Mouse (Mus musculus): Measurements from ENCODE around the gene Nek6. TPM values are rescaled to one million over a fixed set of nuclear protein-coding genes. Genes with fewer than 3 reads are reported as not detected.

The Nek6 gene
- polyA plus RNA-seq, 1 experiment from 2014 or later, result 35.1 TPM

DNA sequence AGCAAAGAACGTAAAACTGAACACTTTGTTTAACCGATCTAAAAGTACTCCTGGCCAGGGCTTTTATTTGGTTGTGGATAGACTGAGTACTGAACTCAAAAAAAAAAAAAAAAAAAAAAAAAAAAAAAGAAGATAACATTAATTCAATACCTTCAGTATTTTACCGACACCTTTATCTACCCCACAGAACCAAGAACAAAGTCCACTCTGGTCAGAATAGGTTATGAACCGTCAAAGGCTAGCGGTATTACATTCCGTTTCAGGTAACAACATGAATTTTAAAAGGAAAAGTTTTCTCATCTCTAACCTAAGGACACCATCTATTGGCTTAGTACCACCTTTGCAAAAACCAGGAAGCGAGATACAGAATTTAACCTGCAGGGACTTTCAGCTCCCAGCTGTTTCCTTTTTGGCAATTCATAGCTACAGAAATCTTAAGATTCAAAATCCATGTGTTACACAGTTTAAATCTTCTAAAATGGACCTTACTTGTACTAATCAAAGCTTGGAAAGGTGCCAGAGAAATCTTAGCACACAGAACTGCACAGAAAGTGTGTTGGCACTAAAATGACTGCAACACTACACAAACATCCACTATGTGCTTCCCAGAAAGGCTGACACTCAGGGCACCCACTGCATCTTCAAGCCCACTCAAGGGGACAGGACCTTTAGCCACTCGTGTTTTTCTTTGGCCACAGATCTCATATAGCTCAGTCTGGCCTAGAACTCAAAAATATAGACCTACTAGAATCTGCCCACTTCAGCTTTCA is 112.6 kb downstream of the Nek6 start:
- H3K4me1 ChIP-seq (replicated peaks; ENCODE audit: insufficient read depth, low read length), result no peaks in the 10 kb centered on the region
- TF ChIP-seq CTCF (IDR thresholded peaks at IDR 0.05; ENCODE audit: low read depth), result no peak
- DNase-seq (ENCODE audit: low spot score) (no peak), ATAC-seq (replicated peaks; ENCODE audit: low FRiP score, low read depth) (no peak)
- H3K9ac ChIP-seq (ENCODE audit: low read depth, low read length), result no peak overlapping the region
- H3K4me2 ChIP-seq (ENCODE audit: low read length), result no peak overlapping the region
- WGBS, result 89% methylated on average over 8 of the region's 8 CpGs
- H3K36me3 ChIP-seq (ENCODE audit: insufficient read depth, low read length), result peaks cover 29% of the 10 kb centered on the region; the same call in 1 of the 2 replicates
- H3K9me3 ChIP-seq (replicated peaks; ENCODE audit: low read length), result no peaks in the 10 kb centered on the region
- H3K27me3 ChIP-seq (ENCODE audit: insufficient read depth, low read length), result no peaks in the 10 kb centered on the region
- no peak overlapping the region for H3K4me3 ChIP-seq (replicated peaks; ENCODE audit: low read depth, low read length)
- H3K27ac ChIP-seq, result no peak overlapping the region

DNA sequence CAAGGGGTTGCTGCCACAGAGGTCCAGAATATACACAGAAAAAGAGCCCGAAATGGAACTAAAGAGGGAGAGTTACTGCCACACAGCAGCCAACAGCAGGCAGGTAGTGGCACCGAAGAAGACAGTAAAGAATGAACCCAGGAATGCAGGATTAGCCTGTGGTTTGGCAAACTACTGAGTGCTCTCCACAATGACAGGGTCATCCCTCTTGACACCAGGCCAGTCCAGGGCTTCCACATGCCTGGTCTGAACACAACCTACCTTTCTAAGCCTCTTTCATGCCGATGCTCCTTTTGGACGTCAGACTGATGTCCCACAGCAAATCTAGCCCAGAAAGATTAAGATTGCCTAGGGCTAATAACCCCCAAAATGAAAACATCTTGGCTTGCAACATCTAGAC is 117.4 kb downstream of the Nek6 start:
- no peak for ATAC-seq (replicated peaks; ENCODE audit: low FRiP score, low read depth)
- H3K4me1 ChIP-seq (replicated peaks; ENCODE audit: insufficient read depth, low read length), result no peaks in the 10 kb centered on the region
- no peak overlapping the region for H3K4me3 ChIP-seq (replicated peaks; ENCODE audit: low read depth, low read length)
- no peak for DNase-seq (ENCODE audit: low spot score)
- TF ChIP-seq CTCF (IDR thresholded peaks at IDR 0.05; ENCODE audit: low read depth), result no peak
- 92% methylated on average over 4 of the region's 4 CpGs for WGBS
- H3K36me3 ChIP-seq (ENCODE audit: insufficient read depth, low read length), result peaks cover 60% of the 10 kb centered on the region
- H3K27me3 ChIP-seq (ENCODE audit: insufficient read depth, low read length), result no peaks in the 10 kb centered on the region
- H3K9ac ChIP-seq (ENCODE audit: low read depth, low read length), result no peak overlapping the region
- H3K4me2 ChIP-seq (ENCODE audit: low read length), result no peak overlapping the region
- no peaks in the 10 kb centered on the region for H3K9me3 ChIP-seq (replicated peaks; ENCODE audit: low read length)
- no peak overlapping the region for H3K27ac ChIP-seq

DNA sequence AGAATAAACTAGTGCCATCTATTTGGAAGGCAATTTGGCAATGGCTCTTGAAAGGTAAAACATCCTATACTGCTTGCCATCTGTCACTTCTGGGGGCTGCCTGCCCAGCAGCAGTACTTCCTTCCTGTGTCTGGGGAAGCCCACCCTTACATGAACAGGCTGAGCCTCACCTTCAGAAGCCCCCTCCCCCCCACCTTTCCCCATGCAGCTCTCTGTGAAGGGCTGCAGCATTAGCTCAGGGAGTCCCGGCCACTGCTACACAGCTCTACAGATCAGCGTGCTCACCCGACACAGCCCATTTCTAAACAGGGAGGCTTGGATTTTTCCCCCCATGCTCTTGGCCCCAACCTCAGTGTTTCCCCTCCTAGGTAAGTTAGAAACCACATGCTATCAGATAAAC is 118.0 kb downstream of the Nek6 start:
- no peak overlapping the region for H3K4me2 ChIP-seq (ENCODE audit: low read length)
- DNase-seq (ENCODE audit: low spot score), result no peak
- no peaks in the 10 kb centered on the region for H3K9me3 ChIP-seq (replicated peaks; ENCODE audit: low read length)
- H3K27ac ChIP-seq, result no peak overlapping the region
- H3K9ac ChIP-seq (ENCODE audit: low read depth, low read length), result no peak overlapping the region
- H3K4me3 ChIP-seq (replicated peaks; ENCODE audit: low read depth, low read length), result no peak overlapping the region
- peaks cover 67% of the 10 kb centered on the region for H3K36me3 ChIP-seq (ENCODE audit: insufficient read depth, low read length)
- no peak for ATAC-seq (replicated peaks; ENCODE audit: low FRiP score, low read depth)
- TF ChIP-seq CTCF (IDR thresholded peaks at IDR 0.05; ENCODE audit: low read depth), result no peak
- 93% methylated on average over 3 of the region's 3 CpGs for WGBS
- H3K4me1 ChIP-seq (replicated peaks; ENCODE audit: insufficient read depth, low read length), result no peaks in the 10 kb centered on the region
- H3K27me3 ChIP-seq (ENCODE audit: insufficient read depth, low read length), result no peaks in the 10 kb centered on the region

DNA sequence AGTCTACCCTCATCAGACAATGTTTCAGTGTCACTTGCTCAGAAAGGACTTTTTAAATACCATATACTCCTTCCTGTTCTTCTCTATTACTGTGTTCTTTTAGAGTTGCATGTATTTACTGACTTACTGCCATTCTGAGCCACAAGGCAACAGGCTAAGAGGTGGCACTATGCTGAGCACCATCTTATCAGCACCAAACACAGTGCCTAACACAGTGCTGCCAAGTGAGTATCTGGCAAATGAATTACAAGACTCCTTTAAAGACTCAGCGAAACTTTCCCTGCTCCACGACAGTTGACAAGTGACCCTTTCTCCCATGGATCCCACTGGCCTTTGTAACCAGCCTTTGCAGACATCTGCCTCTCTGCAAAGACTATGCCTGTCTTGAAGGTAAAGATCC is 119.1 kb downstream of the Nek6 start:
- ATAC-seq (replicated peaks; ENCODE audit: low FRiP score, low read depth), result no peak
- H3K4me1 ChIP-seq (replicated peaks; ENCODE audit: insufficient read depth, low read length), result no peaks in the 10 kb centered on the region

DNA sequence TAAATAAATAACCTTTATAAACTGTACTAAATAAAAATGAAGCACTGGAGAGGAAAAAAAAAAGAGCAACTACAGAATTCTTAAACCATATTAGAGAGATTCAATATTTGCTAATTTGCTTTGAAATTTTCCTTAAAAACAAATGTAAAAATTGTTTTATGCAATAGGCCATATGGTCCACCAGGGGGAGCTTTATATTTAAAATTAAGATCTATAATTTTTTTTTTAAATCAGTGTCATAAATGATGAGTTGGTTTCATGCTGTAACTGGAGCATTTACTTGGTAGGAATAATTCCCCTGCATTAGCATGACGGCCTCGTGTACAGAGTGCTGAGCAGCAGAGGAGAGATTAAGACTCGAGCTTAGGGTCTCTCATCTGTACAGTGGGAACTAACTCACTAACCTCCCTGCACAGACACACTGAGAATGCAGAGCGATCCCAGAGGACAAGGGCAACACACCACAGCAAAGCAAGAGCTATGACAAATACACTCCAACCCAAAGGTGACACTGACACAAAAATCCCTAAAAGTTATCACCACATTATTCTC is 126.3 kb downstream of the Nek6 start:
- Histone ChIP-seq H3K9me3 (replicated peaks; ENCODE audit: low read length) (no peaks in the 10 kb centered on the region), H3K27ac (no peak overlapping the region), H3K4me3 (replicated peaks; ENCODE audit: low read depth, low read length) (no peak overlapping the region), H3K4me1 (replicated peaks; ENCODE audit: insufficient read depth, low read length) (no peaks in the 10 kb centered on the region), H3K4me2 (ENCODE audit: low read length) (no peak overlapping the region), H3K36me3 (ENCODE audit: insufficient read depth, low read length) (peaks cover 42% of the 10 kb centered on the region), H3K27me3 (ENCODE audit: insufficient read depth, low read length) (no peaks in the 10 kb centered on the region), H3K9ac (ENCODE audit: low read depth, low read length) (no peak overlapping the region)
- no peak for ATAC-seq (replicated peaks; ENCODE audit: low FRiP score, low read depth)
- WGBS, result 87% methylated on average over 4 of the region's 4 CpGs
- peak; percentile 55 for TF ChIP-seq CTCF (IDR thresholded peaks at IDR 0.05; ENCODE audit: low read depth)
- DNase-seq (ENCODE audit: low spot score), result peak; percentile 62

More for the DNA sequence above, 119.1 kb downstream of the Nek6 start:
- no peaks in the 10 kb centered on the region for H3K27me3 ChIP-seq (ENCODE audit: insufficient read depth, low read length)
- H3K9ac ChIP-seq (ENCODE audit: low read depth, low read length), result no peak overlapping the region
- no peak for DNase-seq (ENCODE audit: low spot score)
- no peak overlapping the region for H3K4me3 ChIP-seq (replicated peaks; ENCODE audit: low read depth, low read length)
- 96% methylated on average over 2 of the region's 2 CpGs for WGBS
- H3K36me3 ChIP-seq (ENCODE audit: insufficient read depth, low read length), result peaks cover 64% of the 10 kb centered on the region
- H3K27ac ChIP-seq, result no peak overlapping the region
- TF ChIP-seq CTCF (IDR thresholded peaks at IDR 0.05; ENCODE audit: low read depth), result no peak
- no peak overlapping the region for H3K4me2 ChIP-seq (ENCODE audit: low read length)
- H3K9me3 ChIP-seq (replicated peaks; ENCODE audit: low read length), result no peaks in the 10 kb centered on the region

DNA sequence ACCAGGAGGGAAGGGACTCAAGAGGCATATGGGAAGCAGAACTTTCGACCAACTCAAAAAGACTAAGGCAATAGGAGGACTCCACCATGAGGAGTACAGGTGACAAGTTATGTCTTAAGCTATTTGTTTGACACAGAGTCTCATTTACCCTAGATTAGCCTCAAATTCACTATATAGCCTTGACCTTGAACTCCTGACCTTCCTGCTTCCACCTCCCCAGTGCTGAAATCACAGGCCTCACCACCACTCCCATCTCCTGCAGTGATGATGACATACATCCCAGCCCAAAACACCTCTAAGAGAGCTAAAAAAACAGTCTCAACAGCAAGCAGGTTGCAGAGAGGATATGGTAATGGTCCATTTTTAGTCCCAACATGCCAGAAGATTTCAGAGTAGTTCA is 130.3 kb downstream of the Nek6 start:
- no peak for ATAC-seq (replicated peaks; ENCODE audit: low FRiP score, low read depth)
- no peaks in the 10 kb centered on the region for H3K27me3 ChIP-seq (ENCODE audit: insufficient read depth, low read length)
- no peak overlapping the region for H3K4me2 ChIP-seq (ENCODE audit: low read length)
- 86% methylated on average over 1 of the region's 1 CpGs for WGBS
- no peak overlapping the region for H3K27ac ChIP-seq
- no peak for DNase-seq (ENCODE audit: low spot score)
- no peak for TF ChIP-seq CTCF (IDR thresholded peaks at IDR 0.05; ENCODE audit: low read depth)
- peaks cover 4% of the 10 kb centered on the region; the same call in 1 of the 2 replicates for H3K4me1 ChIP-seq (replicated peaks; ENCODE audit: insufficient read depth, low read length)
- no peaks in the 10 kb centered on the region for H3K9me3 ChIP-seq (replicated peaks; ENCODE audit: low read length)
- no peak overlapping the region for H3K4me3 ChIP-seq (replicated peaks; ENCODE audit: low read depth, low read length)
- peaks cover 19% of the 10 kb centered on the region for H3K36me3 ChIP-seq (ENCODE audit: insufficient read depth, low read length)
- H3K9ac ChIP-seq (ENCODE audit: low read depth, low read length), result no peak overlapping the region

Data from kidney, postnatal 0 days (tissue).